In the genomic region with DNA sequence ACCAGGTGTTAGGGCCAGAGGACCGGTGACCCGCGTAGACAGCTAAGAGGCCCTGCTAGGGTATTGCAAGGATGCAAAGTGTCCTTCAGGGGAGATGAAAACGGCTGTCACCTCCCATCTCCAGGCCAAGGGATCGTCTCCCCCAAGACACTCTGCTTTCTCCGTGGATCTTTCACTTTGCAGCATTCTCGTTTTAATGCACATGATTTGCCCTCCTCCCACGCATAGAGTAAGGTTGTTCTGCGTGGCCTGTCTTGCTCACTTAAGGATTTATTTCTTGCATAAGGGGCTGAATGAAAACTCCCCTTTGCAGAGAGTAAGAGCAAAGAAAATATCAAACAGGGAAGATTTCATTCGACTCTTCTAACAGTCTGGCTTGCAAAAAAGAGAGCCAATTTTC, we compare ENCODE assay signal across 8 mouse cellular contexts. TPM values are rescaled to one million over a fixed set of nuclear protein-coding genes. Genes with fewer than 3 reads are reported as not detected.
DNase-seq lines count a peak whose midpoint lies in the region; ATAC-seq and TF ChIP-seq lines count a peak whose summit lies in the region.

No protein-coding gene starts in this region.

- H3K27me3 ChIP-seq in heart, adult 2 months (ENCODE audit: control insufficient read depth, insufficient read depth, low read length): no peaks in the 10 kb centered on the region
- H3K27me3 ChIP-seq in hindbrain, embryonic 14.5 days (ENCODE audit: control insufficient read depth, insufficient read depth, low read length): peaks cover 69% of the 10 kb centered on the region
- H3K27me3 ChIP-seq in midbrain, embryonic 13.5 days: peaks cover 84% of the 10 kb centered on the region

- intact Hi-C loops in heart, adult 2 months (cut with DNase I): loop anchor here (1.0 to 5.0 kb wide), 6 partner anchors 57 to 244 kb away; no protein-coding TSS in a partner anchor
- intact Hi-C loops in heart, postnatal 25 days (cut with DNase I): loop anchor here (2.0 to 5.0 kb wide), 3 partner anchors 111 to 269 kb away; no protein-coding TSS in a partner anchor

- H3K36me3 ChIP-seq in heart, adult 2 months (ENCODE audit: control insufficient read depth, insufficient read depth, low read length): no peaks in the 10 kb centered on the region
- no peaks in the 10 kb centered on the region for H3K36me3 ChIP-seq in hindbrain, embryonic 14.5 days (replicated peaks; ENCODE audit: control insufficient read depth, insufficient read depth)
- no peaks in the 10 kb centered on the region for H3K36me3 ChIP-seq in midbrain, embryonic 13.5 days

- peaks cover 1% of the 10 kb centered on the region; the same call in 1 of the 2 replicates for H3K4me1 ChIP-seq in heart, adult 2 months (ENCODE audit: control insufficient read depth, insufficient read depth, low read length)
- H3K4me1 ChIP-seq in bone marrow macrophage, adult 2 months (ENCODE audit: control insufficient read depth, insufficient read depth, low read length): no peaks in the 10 kb centered on the region
- H3K4me1 ChIP-seq in hindbrain, embryonic 14.5 days (replicated peaks; ENCODE audit: control insufficient read depth, insufficient read depth, low read length): peaks cover 15% of the 10 kb centered on the region
- H3K4me1 ChIP-seq in midbrain, embryonic 13.5 days (replicated peaks): peaks cover 57% of the 10 kb centered on the region

- no peak for ATAC-seq in hindbrain, embryonic 14.5 days (ENCODE audit: low FRiP score)
- ATAC-seq in midbrain, embryonic 13.5 days: no peak

- DNase-seq in heart, adult 2 months: no peak
- DNase-seq in heart, postnatal 25 days (ENCODE audit: low spot score): no peak
- DNase-seq in hindbrain, embryonic 14.5 days (ENCODE audit: low spot score): no peak
- DNase-seq in retina, postnatal 1 day: no peak
- DNase-seq in frontal cortex, postnatal 10 days (ENCODE audit: low spot score in 2 of 2): no peak
- DNase-seq in kidney, postnatal 4 days: no peak

- TF ChIP-seq CTCF in heart, adult 2 months (IDR thresholded peaks at IDR 0.05): no peak
- TF ChIP-seq CTCF in bone marrow macrophage, adult 2 months (IDR thresholded peaks at IDR 0.05; ENCODE audit: low read depth, low read length): no peak

- H3K4me2 ChIP-seq in hindbrain, embryonic 14.5 days (replicated peaks): peak overlapping the region; percentile 78
- peak overlapping the region; percentile 99 for H3K4me2 ChIP-seq in midbrain, embryonic 13.5 days (replicated peaks)

- H3K4me3 ChIP-seq in heart, adult 2 months: peak overlapping the region; percentile 98
- 0 out of 2 replicates have a peak overlapping the region, but pooled peaks have one; percentile 48 for H3K4me3 ChIP-seq in bone marrow macrophage, adult 2 months (ENCODE audit: insufficient read depth, low read length)
- peak overlapping the region; percentile 42 for H3K4me3 ChIP-seq in hindbrain, embryonic 14.5 days (replicated peaks; ENCODE audit: low read length)
- H3K4me3 ChIP-seq in midbrain, embryonic 13.5 days (replicated peaks): peak overlapping the region; percentile 55

- TF ChIP-seq EP300 in heart, adult 2 months (IDR thresholded peaks at IDR 0.05; ENCODE audit: insufficient read depth, low read depth, low read length): no peak

- H3K79me2 ChIP-seq in heart, adult 2 months (replicated peaks; ENCODE audit: control insufficient read depth, insufficient read depth, low read length): no peaks in the 10 kb centered on the region

- H3K9ac ChIP-seq in heart, adult 2 months (ENCODE audit: low read depth, low read length): no peak overlapping the region
- H3K9ac ChIP-seq in hindbrain, embryonic 14.5 days: 0 out of 2 replicates have a peak overlapping the region, but pooled peaks have one; percentile 4
- H3K9ac ChIP-seq in midbrain, embryonic 13.5 days (replicated peaks): no peak overlapping the region

- no peak overlapping the region for H3K27ac ChIP-seq in heart, adult 2 months
- H3K27ac ChIP-seq in bone marrow macrophage, adult 2 months (ENCODE audit: insufficient read depth, low read depth, low read length): no peak overlapping the region
- H3K27ac ChIP-seq in hindbrain, embryonic 14.5 days: no peak overlapping the region
- no peak overlapping the region for H3K27ac ChIP-seq in midbrain, embryonic 13.5 days

- no peaks in the 10 kb centered on the region for H3K9me3 ChIP-seq in hindbrain, embryonic 14.5 days (ENCODE audit: control insufficient read depth, low read length)
- no peaks in the 10 kb centered on the region for H3K9me3 ChIP-seq in midbrain, embryonic 13.5 days

- TF ChIP-seq POLR2A in heart, adult 2 months (IDR thresholded peaks at IDR 0.05; ENCODE audit: insufficient read depth, low read depth, low read length): no peak
- no peak for TF ChIP-seq POLR2A in bone marrow macrophage, adult 2 months (IDR thresholded peaks at IDR 0.05; ENCODE audit: borderline replicate concordance, low read depth, low read length)

- 43% methylated on average over 10 of the region's 10 CpGs for WGBS in heart, adult 2 months
- WGBS in hindbrain, embryonic 14.5 days: 3% methylated on average over 10 of the region's 10 CpGs
- WGBS in midbrain, embryonic 13.5 days: 3% methylated on average over 10 of the region's 10 CpGs

RNA-seq across cellular contexts. Expression of a gene that starts 0.6 kb away (rescaled TPM):
- 10 to 100 TPM; 42.5 to 47.0 TPM for total RNA-seq in heart, adult 2 months (2021)
- 21.2 and 22.4 TPM in 2 replicates for polyA plus RNA-seq in heart, adult 2 months (2012; rRNA removed)
- 10 to 100 TPM; 42.1 to 44.7 TPM for total RNA-seq in heart, postnatal 25 days (2021)
- 1.0 and 1.3 TPM in 2 replicates for polyA plus RNA-seq in bone marrow macrophage, adult 2 months (2012; ENCODE audit: insufficient read depth, insufficient read length, missing spikeins)
- 6.6 and 7.1 TPM in 2 replicates for polyA plus RNA-seq in hindbrain, embryonic 14.5 days (2014; fragmentation: Nextera tagmentation; extraction: Ambion mirVana)
- polyA plus RNA-seq in midbrain, embryonic 13.5 days (2015; fragmentation: Nextera tagmentation; extraction: Ambion mirVana): 2.7 and 3.8 TPM in 2 replicates

Comparison
In these comparisons a context has a peak if more than half of its experiments do, and no peak if none do; other contexts are left out.
1. H3K4me3 ChIP-seq: peak in every context shown above with its lines; median percentile 98 in heart, adult 2 months; 55 in midbrain, embryonic 13.5 days; 48 in bone marrow macrophage, adult 2 months; 42 in hindbrain, embryonic 14.5 days.